Mouse (Mus musculus) ES-E14 (cell line): ENCODE measurements around the gene Rbx1. TPM values are rescaled to one million over a fixed set of nuclear protein-coding genes. Genes with fewer than 3 reads are reported as not detected.
A peak's percentile ranks its signal among the peaks of the same experiment; 100 is the strongest.

Experiments used
- DNase-seq: peaks from one replicate; pipeline ENCODE4 v3.0.0-alpha.2; 2013; ENCODE audit warnings: low read depth, low spot score
- H3K27ac ChIP-seq: 2 replicates; pipeline ENCODE4 v1.5.1; 2012; ENCODE audit warnings: low read depth, mild to moderate bottlenecking, low read length, moderate library complexity, mixed read lengths; ENCODE audit not compliant: poor library complexity, insufficient read depth, severe bottlenecking
- H3K36me3 ChIP-seq: 2 replicates; pipeline ENCODE4 v1.6.1; 2012; ENCODE audit warnings: mild to moderate bottlenecking, low read length, moderate library complexity, mixed read lengths; ENCODE audit not compliant: control insufficient read depth, poor library complexity, insufficient read depth, severe bottlenecking
- H3K4me1 ChIP-seq, 2 experiments: fragments of 150-350 bp in 1 of 2; sonication (generic) in 1 of 2; 2 replicates each; pipeline ENCODE4 v1.6.1; 2012; ENCODE audit warnings: low read length in 2 of 2, mild to moderate bottlenecking in 1 of 2, mixed read lengths in 1 of 2; ENCODE audit not compliant: control insufficient read depth in 2 of 2, insufficient read depth in 2 of 2, poor library complexity in 1 of 2
- H3K4me3 ChIP-seq, 2 experiments: fragments of 150-350 bp in 1 of 2; sonication (generic) in 1 of 2; 2 replicates each; pipeline ENCODE4 v1.5.1; 2012; ENCODE audit warnings: low read length in 2 of 2, low read depth in 1 of 2, mild to moderate bottlenecking in 1 of 2, mixed read lengths in 1 of 2; ENCODE audit not compliant: insufficient read depth in 1 of 2, poor library complexity in 1 of 2, severe bottlenecking in 1 of 2
- H3K9ac ChIP-seq: 2 replicates; pipeline ENCODE4 v1.6.1; 2012; ENCODE audit warnings: low read depth, mild to moderate bottlenecking, low read length, mixed read lengths; ENCODE audit not compliant: poor library complexity, insufficient read depth, severe bottlenecking
- H3K9me3 ChIP-seq: fragments of 150-350 bp; sonication (generic); 2 replicates; pipeline ENCODE4 v1.6.1; 2012; ENCODE audit warnings: low read depth, mild to moderate bottlenecking, low read length; ENCODE audit not compliant: control insufficient read depth, insufficient read depth
- CHD2 ChIP-seq: IDR thresholded peaks from 2 replicates; pipeline ENCODE4 v1.6.1; 2014; ENCODE audit warnings: mild to moderate bottlenecking, low read depth, low read length, inconsistent platforms
- HCFC1 ChIP-seq: IDR thresholded peaks from 2 replicates; pipeline ENCODE4 v1.6.1; 2012; ENCODE audit warnings: low read length, inconsistent platforms, borderline replicate concordance; ENCODE audit not compliant: insufficient read depth
- MAFK ChIP-seq: IDR thresholded peaks from 2 replicates; pipeline ENCODE4 v1.6.1; 2014; ENCODE audit warnings: mild to moderate bottlenecking, low read depth, low read length, inconsistent platforms; ENCODE audit not compliant: insufficient read depth
- ZC3H11A ChIP-seq: IDR thresholded peaks from 2 replicates; pipeline ENCODE4 v1.6.1; 2012; ENCODE audit warnings: low read depth, mild to moderate bottlenecking, inconsistent platforms, low read length, borderline replicate concordance
- ZNF384 ChIP-seq: IDR thresholded peaks from 2 replicates; pipeline ENCODE4 v1.6.1; 2012; ENCODE audit warnings: low read depth, low read length, inconsistent platforms
- in situ Hi-C, 2 experiments: fragments of 600-800 bp; cut with MboI; formaldehyde crosslinking; loops; one replicate each; pipeline ENCODE4 v1.15.1; 2025; ENCODE audit warnings: low sequenced_read_pairs in 2 of 2, inconsistent platforms in 1 of 2; ENCODE audit not compliant: unreplicated experiment in 2 of 2
- total RNA-seq: library from RNA; depleted of rRNA; stranded (reverse); fragments of 300-350 nt; gene quantifications from 2 replicates; pipeline ENCODE4 v1.2.3, GENCODE M21; 2012

Gene Rbx1
- total RNA-seq, 1 experiment: 282 TPM

DNA sequence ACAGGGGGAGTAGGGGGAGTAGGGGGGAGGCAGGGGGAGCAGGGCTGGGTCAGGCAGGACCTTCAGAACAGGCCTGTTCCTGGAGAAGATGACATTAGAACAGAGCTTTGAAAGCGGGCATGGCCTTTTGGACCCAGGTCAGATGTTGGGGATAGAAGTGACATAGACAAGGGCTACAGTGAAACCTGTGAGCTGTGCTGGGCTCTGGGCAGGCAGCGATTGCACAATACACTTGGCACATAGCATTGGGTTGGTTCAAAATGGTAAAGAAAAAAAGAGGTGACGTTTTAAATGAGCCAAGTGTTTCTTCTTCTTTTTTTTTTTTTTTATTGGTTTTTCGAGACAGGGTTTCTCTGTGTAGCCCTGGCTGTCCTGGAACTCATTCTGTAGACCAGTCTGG, 19.4 kb downstream of the Rbx1 start:
- TF ChIP-seq ZC3H11A (no peak), MAFK (no peak), HCFC1 (no peak), ZNF384 (no peak), CHD2 (no peak)
- Histone ChIP-seq H3K4me3 (no peak overlapping the region), H3K4me1 (peaks cover 3 to 7% of the 10 kb centered on the region in 2 experiments; a peak in 3 of 4 replicates), H3K36me3 (no peaks in the 10 kb centered on the region), H3K9me3 (no peaks in the 10 kb centered on the region), H3K27ac (no peak overlapping the region), H3K9ac (no peak overlapping the region)
- no peak for DNase-seq
- in situ Hi-C loops: no loop called here

DNA sequence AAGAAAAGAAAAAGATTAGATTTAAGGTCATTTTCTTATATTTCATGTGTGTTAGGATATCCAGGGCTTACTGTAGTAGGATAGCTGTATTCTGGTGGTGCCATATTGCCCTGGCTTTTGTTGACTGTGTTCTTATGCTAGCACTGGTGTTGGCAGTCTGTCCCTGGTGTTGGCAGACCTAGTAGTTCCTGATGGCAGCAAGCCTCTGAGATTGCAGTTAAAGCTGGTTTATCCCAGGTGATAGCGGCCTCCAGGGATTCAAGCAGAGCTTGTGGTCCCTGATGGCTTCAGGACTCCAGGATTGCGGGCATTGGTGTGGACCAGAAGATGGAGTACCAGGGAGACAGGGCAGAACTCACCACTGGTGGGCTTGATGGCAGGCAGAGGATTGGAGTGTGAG, 37.4 kb downstream of the Rbx1 start:
- Histone ChIP-seq H3K9ac (no peak overlapping the region), H3K9me3 (no peaks in the 10 kb centered on the region), H3K4me3 (no peak overlapping the region), H3K4me1 (no peaks in the 10 kb centered on the region), H3K27ac (no peak overlapping the region), H3K36me3 (no peaks in the 10 kb centered on the region)
- in situ Hi-C loops: no loop called here
- no peak for DNase-seq
- TF ChIP-seq ZNF384 (no peak), ZC3H11A (no peak), CHD2 (no peak), MAFK (no peak), HCFC1 (no peak)

DNA sequence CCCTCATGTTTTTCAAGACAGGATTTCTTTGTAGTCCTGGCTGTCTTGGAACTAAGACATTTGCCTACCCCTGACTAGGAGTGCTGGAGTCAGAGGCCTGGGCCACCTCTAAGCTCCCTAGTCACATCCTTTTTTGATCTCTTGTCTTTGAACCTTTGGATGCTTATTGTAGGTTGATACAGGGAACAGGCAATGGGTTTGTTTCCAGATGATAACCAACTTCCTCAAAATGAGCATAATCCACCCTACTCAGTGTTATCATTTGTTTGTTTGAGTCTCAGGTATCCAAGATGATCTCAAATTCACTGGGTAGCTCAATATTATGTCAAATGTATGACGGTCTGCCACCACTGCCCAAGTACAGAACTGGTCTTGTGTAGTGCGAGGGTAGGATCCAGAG, 37.9 kb downstream of the Rbx1 start:
- in situ Hi-C loops: no loop called here
- H3K9ac ChIP-seq: no peak overlapping the region
- no peak for TF ChIP-seq MAFK
- no peak for TF ChIP-seq ZC3H11A
- no peak for TF ChIP-seq ZNF384
- no peak for TF ChIP-seq CHD2
- no peak for TF ChIP-seq HCFC1
- no peak overlapping the region for H3K27ac ChIP-seq
- no peak overlapping the region for H3K4me3 ChIP-seq
- H3K36me3 ChIP-seq: no peaks in the 10 kb centered on the region
- no peak for DNase-seq
- no peaks in the 10 kb centered on the region for H3K4me1 ChIP-seq
- H3K9me3 ChIP-seq: no peaks in the 10 kb centered on the region

DNA sequence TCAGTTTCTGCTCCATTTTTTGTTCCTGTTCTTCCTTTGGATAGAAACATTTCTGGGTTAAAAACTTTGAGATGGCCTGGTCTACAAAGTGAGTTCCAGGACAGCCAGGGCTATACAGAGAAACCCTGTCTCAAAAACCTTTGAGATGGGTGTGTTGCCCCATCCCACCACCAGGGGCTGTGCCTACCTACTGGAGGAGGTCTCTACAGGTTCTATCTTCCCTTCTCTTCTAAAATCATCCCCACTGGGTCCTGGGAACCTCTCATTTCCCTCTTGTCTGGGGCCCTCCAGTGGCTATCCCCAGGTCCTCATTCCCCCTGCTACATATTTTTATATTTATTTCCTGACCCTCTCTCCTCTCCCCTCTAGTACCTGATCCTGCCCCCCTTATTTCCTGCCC, 41.1 kb downstream of the Rbx1 start:
- DNase-seq: no peak
- H3K36me3 ChIP-seq: no peaks in the 10 kb centered on the region
- H3K9me3 ChIP-seq: no peaks in the 10 kb centered on the region
- H3K4me3 ChIP-seq: no peak overlapping the region
- no peak overlapping the region for H3K27ac ChIP-seq
- H3K9ac ChIP-seq: no peak overlapping the region
- in situ Hi-C loops: no loop called here
- TF ChIP-seq ZC3H11A (0 out of 2 replicates have a peak, but pooled peaks have one; percentile 15), CHD2 (no peak)
- H3K4me1 ChIP-seq: peaks cover 0 to 5% of the 10 kb centered on the region in 2 experiments; a peak in 1 of 4 replicates

GRCm38 (mm10) chr15:81510621-81511020, 44.5 kb downstream of the Rbx1 start:
- Histone ChIP-seq H3K9me3 (no peaks in the 10 kb centered on the region), H3K27ac (no peak overlapping the region), H3K9ac (no peak overlapping the region), H3K4me1 (peaks cover 5% of the 10 kb centered on the region in 2 experiments; a peak in 2 of 4 replicates), H3K4me3 (no peak overlapping the region), H3K36me3 (no peaks in the 10 kb centered on the region)
- DNase-seq: no peak
- in situ Hi-C loops: no loop called here
- TF ChIP-seq CHD2 (no peak), ZNF384 (no peak), ZC3H11A (no peak), HCFC1 (no peak), MAFK (no peak)
